Mouse (Mus musculus): Measurements from ENCODE around the gene Ttc7b.

DNA sequence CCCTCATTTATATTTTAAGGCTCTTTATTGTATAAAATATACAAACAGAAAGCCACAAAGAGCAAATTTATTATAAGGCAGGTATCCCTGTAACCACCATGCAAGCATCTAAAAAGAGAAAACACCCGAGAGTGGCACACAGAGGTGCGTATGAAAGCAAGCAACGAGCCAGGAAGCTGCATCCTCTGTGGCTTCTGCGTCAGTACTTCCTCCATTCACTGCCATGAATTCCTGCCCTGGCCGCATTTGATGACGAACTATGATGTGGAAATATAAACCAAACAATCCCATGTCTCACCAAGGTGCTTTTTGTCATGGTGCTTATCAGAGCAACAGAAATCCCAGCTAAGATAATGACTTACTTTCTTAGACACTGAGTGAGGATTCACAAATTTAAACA, 88.8 kb downstream of the Ttc7b start:
- TF ChIP-seq ZC3H11A (IDR thresholded peaks at IDR 0.05; ENCODE audit: borderline replicate concordance, low read depth, low read length) (no peak), HCFC1 (IDR thresholded peaks at IDR 0.05; ENCODE audit: borderline replicate concordance, insufficient read depth, low read length) (no peak), ZNF384 (IDR thresholded peaks at IDR 0.05; ENCODE audit: low read depth, low read length) (no peak)
